10 mouse cellular contexts compared by ENCODE assay signal in the genomic region with DNA sequence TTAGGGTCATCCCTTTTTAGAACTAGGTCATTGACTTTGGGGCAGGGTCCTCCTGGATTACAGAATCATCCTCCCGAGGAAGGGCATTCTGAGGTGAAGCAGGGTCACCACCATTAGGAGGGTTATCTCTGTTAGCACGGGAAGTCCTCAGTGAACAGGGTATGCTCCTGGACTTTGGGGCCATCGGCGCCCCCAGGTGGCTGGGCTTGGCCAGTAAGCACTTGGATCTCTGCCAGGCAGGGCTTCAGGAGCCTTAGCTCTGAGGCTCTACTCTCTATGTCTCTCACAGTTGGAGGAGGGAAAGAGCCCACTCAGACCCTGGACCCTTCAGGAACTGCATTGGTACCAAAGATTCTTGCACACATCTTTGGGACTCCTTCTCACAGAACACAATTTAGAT. TPM values are rescaled to one million over a fixed set of nuclear protein-coding genes. Genes with fewer than 3 reads are reported as not detected.
DNase-seq lines count a peak whose midpoint lies in the region; ATAC-seq and TF ChIP-seq lines count a peak whose summit lies in the region.
"Had no signal": no experiment of that assay in that cellular context is flagged by ENCODE, and none has a peak within 500 bp of the region (broad histone marks: within the 10 kb centered on the region; RNA-seq: fewer than 3 reads in every experiment).

No protein-coding gene starts in this region.

- H3K36me3 ChIP-seq in heart, postnatal 0 days (replicated peaks; ENCODE audit: control insufficient read depth, insufficient read depth, low read length) = no peaks in the 10 kb centered on the region
- H3K36me3 ChIP-seq in thymus, adult 2 months (ENCODE audit: control insufficient read depth, insufficient read depth, low read length) = no peaks in the 10 kb centered on the region
- H3K36me3 ChIP-seq in intestine, embryonic 15.5 days = no peaks in the 10 kb centered on the region
- no peaks in the 10 kb centered on the region for H3K36me3 ChIP-seq in midbrain, embryonic 13.5 days
- H3K36me3 ChIP-seq: limb, embryonic 12.5 days had no signal

- peak; percentile 38 for TF ChIP-seq CTCF in heart, postnatal 0 days (IDR thresholded peaks at IDR 0.05; ENCODE audit: low read depth)
- TF ChIP-seq CTCF in thymus, adult 2 months (IDR thresholded peaks at IDR 0.05; ENCODE audit: borderline replicate concordance, control insufficient read depth, extremely low read depth, insufficient read depth, low read length, poor library complexity) = no peak

- H3K27me3 ChIP-seq in heart, postnatal 0 days (ENCODE audit: control insufficient read depth, insufficient read depth, low read length) = peaks cover 78% of the 10 kb centered on the region
- H3K27me3 ChIP-seq in thymus, adult 2 months (ENCODE audit: control insufficient read depth, insufficient read depth, low read length) = peaks cover 20% of the 10 kb centered on the region
- H3K27me3 ChIP-seq in intestine, embryonic 15.5 days (replicated peaks) = peaks cover 58% of the 10 kb centered on the region
- peaks cover 73% of the 10 kb centered on the region for H3K27me3 ChIP-seq in midbrain, embryonic 13.5 days

- H3K9ac ChIP-seq in heart, postnatal 0 days (replicated peaks; ENCODE audit: low read depth, low read length) = no peak overlapping the region
- H3K9ac ChIP-seq in intestine, embryonic 15.5 days = no peak overlapping the region
- no peak overlapping the region for H3K9ac ChIP-seq in midbrain, embryonic 13.5 days (replicated peaks)
- H3K9ac ChIP-seq: limb, embryonic 12.5 days had no signal

- no peak overlapping the region for H3K4me2 ChIP-seq in heart, postnatal 0 days (ENCODE audit: low read depth, low read length)
- H3K4me2 ChIP-seq in intestine, embryonic 15.5 days (replicated peaks) = no peak overlapping the region
- H3K4me2 ChIP-seq in midbrain, embryonic 13.5 days (replicated peaks) = no peak overlapping the region
- H3K4me2 ChIP-seq: limb, embryonic 12.5 days had no signal

- H3K27ac ChIP-seq in heart, postnatal 0 days (ENCODE audit: low read depth) = no peak overlapping the region
- no peak overlapping the region for H3K27ac ChIP-seq in thymus, adult 2 months (ENCODE audit: control insufficient read depth, insufficient read depth, low read length)
- no peak overlapping the region for H3K27ac ChIP-seq in intestine, embryonic 15.5 days
- H3K27ac ChIP-seq in midbrain, embryonic 13.5 days = no peak overlapping the region
- H3K27ac ChIP-seq: limb, embryonic 12.5 days had no signal

- WGBS in heart, postnatal 0 days = 6% methylated on average over 4 of the region's 4 CpGs
- WGBS in thymus, adult 2 months = 12% methylated on average over 4 of the region's 4 CpGs
- 5% methylated on average over 4 of the region's 4 CpGs for WGBS in intestine, embryonic 15.5 days
- WGBS in midbrain, embryonic 13.5 days = 12% methylated on average over 4 of the region's 4 CpGs

- no peak for ATAC-seq in heart, postnatal 0 days (ENCODE audit: insufficient read depth, low read depth)
- ATAC-seq in intestine, embryonic 15.5 days = 0 out of 2 replicates have a peak, but pooled peaks have one; percentile 15
- ATAC-seq in midbrain, embryonic 13.5 days = no peak
- ATAC-seq: Patski had no signal

- no peak overlapping the region for H3K4me3 ChIP-seq in heart, postnatal 0 days (ENCODE audit: low read depth, low read length)
- no peak overlapping the region for H3K4me3 ChIP-seq in thymus, adult 2 months (ENCODE audit: control insufficient read depth, insufficient read depth, low read length)
- no peak overlapping the region for H3K4me3 ChIP-seq in intestine, embryonic 15.5 days (replicated peaks)
- H3K4me3 ChIP-seq in midbrain, embryonic 13.5 days (replicated peaks) = no peak overlapping the region
- H3K4me3 ChIP-seq: limb, embryonic 12.5 days had no signal

- TF ChIP-seq POLR2A in thymus, adult 2 months (IDR thresholded peaks at IDR 0.05; ENCODE audit: control insufficient read depth, extremely low read depth, insufficient read depth, low read length, poor library complexity) = no peak

- no peak for DNase-seq in heart, postnatal 0 days (ENCODE audit: low spot score)
- no peak for DNase-seq in heart, adult 11 months
- DNase-seq in thymus, adult 2 months = peak; percentile 27
- no peak for DNase-seq in thymus, adult 18-20 months
- peak; percentile 59 for DNase-seq in retina, postnatal 1 day
- no peak for DNase-seq in spleen, adult 12 weeks (ENCODE audit: low spot score)

- no peaks in the 10 kb centered on the region for H3K4me1 ChIP-seq in heart, postnatal 0 days (ENCODE audit: control insufficient read depth, insufficient read depth)
- H3K4me1 ChIP-seq in thymus, adult 2 months (replicated peaks; ENCODE audit: control insufficient read depth, insufficient read depth, low read length) = no peaks in the 10 kb centered on the region
- H3K4me1 ChIP-seq in intestine, embryonic 15.5 days (replicated peaks) = 0 out of 2 replicates have a peak, but pooled peaks cover 4% of the 10 kb centered on the region
- H3K4me1 ChIP-seq in midbrain, embryonic 13.5 days (replicated peaks) = peaks cover 12% of the 10 kb centered on the region

- TF ChIP-seq EP300 in heart, postnatal 0 days (IDR thresholded peaks at IDR 0.05; ENCODE audit: low read depth) = no peak

- no peaks in the 10 kb centered on the region for H3K9me3 ChIP-seq in heart, postnatal 0 days (replicated peaks; ENCODE audit: control insufficient read depth, low read length)
- no peaks in the 10 kb centered on the region for H3K9me3 ChIP-seq in intestine, embryonic 15.5 days
- no peaks in the 10 kb centered on the region for H3K9me3 ChIP-seq in midbrain, embryonic 13.5 days
- H3K9me3 ChIP-seq: limb, embryonic 12.5 days had no signal

RNA-seq across cellular contexts. Expression of gene Foxd2, which starts 10.8 kb away (rescaled TPM):
- total RNA-seq in heart, postnatal 0 days (2014; rRNA removed; ENCODE audit: low replicate concordance) = not detected in 2 replicates
- polyA plus RNA-seq in heart, postnatal 0 days (2015; fragmentation: Nextera tagmentation; extraction: Ambion mirVana) = 0.04 and 0.08 TPM in 2 replicates
- 1.4 and 1.8 TPM in 2 replicates for polyA plus RNA-seq in thymus, adult 2 months (2012; rRNA removed)
- polyA plus RNA-seq in intestine, embryonic 15.5 days (2015; fragmentation: Nextera tagmentation; extraction: Ambion mirVana) = 0.64 and 0.88 TPM in 2 replicates
- 0.41 and 0.50 TPM in 2 replicates for polyA plus RNA-seq in midbrain, embryonic 13.5 days (2015; fragmentation: Nextera tagmentation; extraction: Ambion mirVana)

RNA-seq across cellular contexts. Expression of gene Foxe3, which starts 28.0 kb away (rescaled TPM):
- total RNA-seq in heart, postnatal 0 days (2014; rRNA removed; ENCODE audit: low replicate concordance) = not detected in 2 replicates
- not detected in 2 replicates for polyA plus RNA-seq in heart, postnatal 0 days (2015; fragmentation: Nextera tagmentation; extraction: Ambion mirVana)
- polyA plus RNA-seq in thymus, adult 2 months (2012; rRNA removed) = 0.16 and 0.37 TPM in 2 replicates
- not detected in 2 replicates for polyA plus RNA-seq in intestine, embryonic 15.5 days (2015; fragmentation: Nextera tagmentation; extraction: Ambion mirVana)
- not detected in 2 replicates for polyA plus RNA-seq in midbrain, embryonic 13.5 days (2015; fragmentation: Nextera tagmentation; extraction: Ambion mirVana)
- polyA plus RNA-seq: limb, embryonic 12.5 days; Patski had no signal

Comparison
In these comparisons a context has a peak if more than half of its experiments do, and no peak if none do; other contexts are left out.
1. DNase-seq: peak in thymus, adult 2 months (single experiment) and retina, postnatal 1 day (single experiment); none in heart, postnatal 0 days (single experiment), heart, adult 11 months (single experiment), thymus, adult 18-20 months (0 of 2) and spleen, adult 12 weeks (single experiment).